Mouse (Mus musculus) cerebellum, adult 9-11 months (tissue): ENCODE measurements at regions not wholly inside any gene's neighbourhood (a gene's known extent, or its start where the extent isn't known, plus 50 kb on each side); places are given as distances from the start of the nearest gene placed in this dataset.

ENCODE experiments used
- DNase-seq: peaks from one replicate; pipeline ENCODE4 v3.0.0; 2022

- no peak for DNase-seq
These were observed 283.4 kb downstream of the Rps24 start for GRCm38 (mm10) chr14:24770015-24770977.

- DNase-seq: no peak
These were observed 284.7 kb downstream of the Rps24 start for GRCm38 (mm10) chr14:24771663-24772062.

- no peak for DNase-seq
These were observed 285.2 kb downstream of the Rps24 start for GRCm38 (mm10) chr14:24772129-24772528.

- DNase-seq: peak; percentile 96
These were observed 292.1 kb downstream of the Rps24 start for GRCm38 (mm10) chr14:24778748-24779630.

- DNase-seq: no peak
These were observed 294.7 kb downstream of the Rps24 start for GRCm38 (mm10) chr14:24781674-24782073.

GRCm38 (mm10) chr14:24783889-24784288 is 297.0 kb downstream of the Rps24 start:
- DNase-seq: no peak

GRCm38 (mm10) chr14:24785452-24785851 is 298.5 kb downstream of the Rps24 start:
- DNase-seq: no peak

DNA sequence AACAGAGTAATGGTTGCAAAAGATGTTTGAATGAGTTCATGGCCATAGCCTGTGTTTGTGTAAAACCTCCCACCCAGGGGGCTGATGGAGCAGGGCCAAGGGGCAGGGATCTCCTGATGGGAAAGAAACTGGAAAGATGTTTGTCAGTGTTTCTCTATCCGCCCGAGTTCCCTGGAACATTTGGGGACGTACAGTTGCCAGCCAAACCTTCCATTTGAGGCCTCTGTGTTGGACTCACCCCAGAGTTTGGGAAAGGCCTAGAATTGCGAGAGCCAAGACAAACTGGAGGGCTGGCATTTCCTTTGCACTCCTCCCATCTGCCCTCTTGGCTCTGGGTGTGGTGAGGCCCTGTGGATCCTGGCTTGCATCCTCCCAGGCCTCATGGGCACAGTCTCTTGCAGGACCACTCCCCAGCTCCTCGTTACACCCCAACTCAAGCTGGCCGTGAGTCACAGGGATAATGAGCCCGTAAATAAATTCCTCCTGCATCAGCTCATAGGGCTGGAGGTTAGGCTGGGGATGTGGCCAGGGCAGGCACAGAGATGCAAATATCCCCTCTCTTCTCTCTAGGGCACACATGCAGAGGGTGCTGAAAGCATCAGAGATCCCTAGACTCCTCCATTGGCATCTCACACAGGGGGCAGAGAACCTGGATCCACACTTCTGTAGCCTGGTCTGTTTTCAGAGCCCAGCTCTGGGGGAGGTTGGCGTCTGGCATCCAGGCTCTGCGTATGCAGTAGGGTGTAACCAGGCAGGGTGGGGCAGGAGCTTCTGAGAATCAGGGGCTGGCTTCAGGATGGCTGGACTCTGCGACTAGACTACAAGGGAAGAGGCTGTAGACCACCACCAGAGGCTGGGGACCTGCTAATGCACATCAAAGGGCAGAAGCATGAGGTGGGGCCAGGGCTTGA is 306.7 kb downstream of the Rps24 start:
- DNase-seq: peak; percentile 95

DNA sequence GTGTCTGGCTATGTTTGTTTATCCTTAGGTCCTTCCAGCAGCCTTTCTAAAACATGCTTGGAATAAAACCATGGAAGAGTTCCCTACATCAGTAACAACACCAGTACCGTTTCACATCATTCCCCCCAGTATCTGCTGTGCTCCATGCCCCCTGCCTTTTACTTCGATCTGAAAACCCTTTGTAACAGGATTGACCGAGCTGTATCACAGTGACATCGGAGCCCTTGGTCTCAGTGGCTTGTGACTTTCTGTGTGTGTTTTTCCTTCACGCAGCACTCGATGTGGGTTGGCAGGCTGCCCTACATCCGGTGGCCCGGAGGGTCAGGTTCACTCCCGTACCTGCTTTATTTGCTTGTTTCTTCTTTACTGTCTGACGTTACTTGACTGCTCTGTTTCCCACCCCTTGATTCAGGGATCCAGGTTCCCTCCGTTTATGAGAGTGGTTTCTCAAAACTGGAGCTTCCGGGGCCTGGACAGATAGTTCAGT is 307.5 kb downstream of the Rps24 start:
- DNase-seq: no peak

DNA sequence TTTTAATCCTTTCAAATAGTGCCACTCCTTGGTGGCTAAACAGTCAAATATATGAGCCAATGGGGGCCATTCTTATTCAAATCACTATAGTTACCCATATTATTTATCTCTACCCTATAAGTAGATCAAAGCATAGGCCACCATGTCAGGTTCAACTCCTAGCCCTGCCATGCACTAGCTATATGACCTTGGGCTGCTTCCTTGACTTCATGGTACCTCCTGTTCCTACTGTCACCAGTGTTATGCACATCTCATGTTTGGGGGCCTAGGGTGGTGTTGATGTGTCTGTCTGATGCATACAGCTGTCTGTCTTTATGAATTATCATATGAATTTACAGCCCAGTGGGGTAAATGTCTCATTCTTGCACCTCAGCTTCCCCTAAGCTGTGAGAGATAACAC is 310.6 kb downstream of the Rps24 start:
- DNase-seq: no peak

- DNase-seq: no peak
These were observed 311.1 kb downstream of the Rps24 start for GRCm38 (mm10) chr14:24798066-24798465.

GRCm38 (mm10) chr14:24803001-24803655 is 316.2 kb downstream of the Rps24 start:
- DNase-seq: no peak

- DNase-seq: no peak
These were observed 320.1 kb downstream of the Rps24 start for GRCm38 (mm10) chr14:24807061-24807460.

DNA sequence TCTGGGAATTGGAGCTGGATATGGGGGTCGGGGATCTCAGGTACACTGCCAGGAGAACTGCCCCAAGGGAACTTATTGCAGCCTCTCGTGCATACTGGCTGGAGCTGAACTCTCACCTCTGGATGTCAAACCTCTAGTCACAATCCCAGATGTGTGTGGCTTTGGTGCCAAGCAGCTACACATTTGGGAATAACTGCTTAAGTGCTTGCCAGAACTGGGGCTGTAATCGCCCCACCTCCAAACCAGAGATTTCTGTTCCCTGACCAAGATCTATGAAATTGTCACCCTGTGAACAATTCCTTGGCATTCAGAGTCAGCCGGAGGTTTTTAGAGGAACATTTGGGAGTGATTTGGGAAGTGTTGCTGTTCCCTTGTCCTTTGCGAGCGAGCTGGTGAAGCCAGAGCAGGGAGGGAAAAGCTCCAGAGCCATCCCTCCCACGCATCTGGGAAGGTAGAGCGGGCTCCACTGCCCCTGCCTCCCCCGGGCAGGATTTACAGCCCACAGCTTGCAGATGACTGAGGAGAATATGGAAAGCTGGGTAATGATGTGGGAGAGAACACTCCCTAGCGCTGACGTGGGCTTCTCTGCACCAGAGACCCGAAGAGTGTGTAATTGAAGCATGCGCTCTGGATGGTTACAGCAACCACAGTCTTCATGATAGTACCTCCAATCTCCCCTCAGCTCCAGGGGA is 336.1 kb downstream of the Rps24 start:
- no peak for DNase-seq

GRCm38 (mm10) chr14:24824351-24824750 is 337.4 kb downstream of the Rps24 start:
- no peak for DNase-seq

DNA sequence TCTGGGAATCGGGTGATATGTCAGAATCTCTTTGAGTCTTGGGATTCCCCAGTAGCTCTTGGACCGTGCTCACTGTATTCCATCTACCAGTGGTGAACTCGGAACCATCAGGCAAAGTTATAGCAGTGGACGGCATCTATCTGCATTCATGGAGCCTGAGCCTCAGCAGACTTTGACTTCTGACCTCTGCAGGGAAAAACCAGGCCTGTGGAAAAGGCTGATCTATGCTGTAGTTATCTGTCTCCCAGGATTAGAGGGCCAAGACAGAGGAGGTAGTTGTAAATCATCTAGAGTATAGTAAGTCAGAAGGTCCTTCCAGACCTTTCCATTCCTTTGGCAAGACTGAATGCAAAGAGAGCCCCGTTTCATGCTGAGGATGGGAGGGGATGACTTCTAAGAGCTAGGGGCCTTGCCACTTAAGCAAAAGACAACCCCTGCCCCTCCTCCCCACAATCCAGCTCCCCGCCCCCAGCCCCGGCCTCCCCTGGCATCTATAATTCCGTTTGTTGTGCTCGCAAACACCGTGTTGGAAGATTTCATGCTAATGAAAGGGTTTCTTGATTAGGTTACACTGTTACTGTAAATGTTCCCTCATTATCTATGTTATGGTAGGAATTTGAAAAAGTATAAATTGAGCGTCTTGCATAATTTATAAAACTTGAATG is 338.9 kb downstream of the Rps24 start:
- no peak for DNase-seq

- peak; percentile 22 for DNase-seq
These were observed 339.8 kb downstream of the Rps24 start for GRCm38 (mm10) chr14:24826471-24827337.

GRCm38 (mm10) chr14:24827381-24828031 is 340.6 kb downstream of the Rps24 start:
- no peak for DNase-seq

DNA sequence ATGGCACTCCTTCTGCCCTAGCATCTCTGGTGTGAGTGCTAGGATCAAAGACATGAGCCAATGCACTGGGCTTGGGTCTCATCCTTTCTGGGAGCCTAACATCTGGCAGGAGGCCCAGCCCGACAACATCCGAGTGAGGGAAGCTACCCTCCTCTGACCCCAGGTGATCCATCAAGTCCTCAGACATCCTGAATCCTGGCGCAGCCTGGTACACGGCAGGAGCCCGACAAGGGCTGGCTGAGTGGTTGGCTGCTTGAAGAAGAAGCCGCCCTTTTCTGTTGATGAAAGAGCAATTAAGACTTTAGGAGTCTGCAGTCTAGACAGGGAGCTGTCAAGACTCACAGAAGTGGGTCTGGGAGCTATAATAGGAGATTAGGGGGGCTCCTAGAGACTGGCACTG is 342.1 kb downstream of the Rps24 start:
- DNase-seq: no peak
